Mouse (Mus musculus) stomach, postnatal 0 days (tissue): ENCODE results near the gene Oard1.

Source experiments
- CTCF ChIP-seq: IDR thresholded peaks from 2 replicates; pipeline ENCODE4 v1.5.1; 2016; ENCODE audit warnings: antibody characterized with exemption, low read depth, mild to moderate bottlenecking, moderate library complexity
- EP300 ChIP-seq: optimal IDR thresholded peaks from 2 replicates; pipeline ENCODE3; 2016; ENCODE audit warnings: antibody characterized with exemption

GRCm38 (mm10) chr17:48455955-48456354 is 46.1 kb downstream of the Oard1 start:
- TF ChIP-seq EP300 (no peak), CTCF (no peak)
